Mouse (Mus musculus) CH12.LX (cell line): Measurements from ENCODE around the gene Nabp1. TPM values are rescaled to one million over a fixed set of nuclear protein-coding genes. Genes with fewer than 3 reads are reported as not detected.
A peak's percentile ranks its signal among the peaks of the same experiment; 100 is the strongest.

Experiments used
- DNase-seq: peaks from one replicate; pipeline ENCODE4 v3.0.0-alpha.2; 2013; ENCODE audit errors: extremely low read depth
- H3K27ac ChIP-seq: 2 replicates; pipeline ENCODE4 v1.5.1; 2012; ENCODE audit warnings: low read depth, mild to moderate bottlenecking, control low read depth, moderate library complexity; ENCODE audit not compliant: insufficient read depth
- H3K27me3 ChIP-seq: replicated peaks from 2 replicates; pipeline ENCODE3; 2012; ENCODE audit warnings: inconsistent platforms
- H3K36me3 ChIP-seq, 2 experiments: replicated peaks in 1 of 2; 2 replicates each; pipeline versions ENCODE3 to v1.6.1; 2012; ENCODE audit warnings: inconsistent platforms in 1 of 2, low read length in 1 of 2, mild to moderate bottlenecking in 1 of 2, mixed read lengths in 1 of 2, moderate library complexity in 1 of 2; ENCODE audit not compliant: control insufficient read depth in 1 of 2, insufficient read depth in 1 of 2
- H3K4me1 ChIP-seq, 2 experiments: 2 replicates each; pipeline ENCODE4 v1.6.1; 2012; ENCODE audit warnings: inconsistent platforms in 1 of 2, moderate library complexity in 1 of 2; ENCODE audit not compliant: insufficient read depth in 2 of 2, control insufficient read depth in 1 of 2
- H3K4me2 ChIP-seq: 2 replicates; pipeline ENCODE4 v1.6.1; 2012; ENCODE audit warnings: low read depth, mild to moderate bottlenecking, control low read depth; ENCODE audit not compliant: poor library complexity, insufficient read depth, severe bottlenecking
- H3K4me3 ChIP-seq, 3 experiments: fragments of 150-350 bp in 1 of 3; sonication (generic) in 1 of 3; replicated peaks in 1 of 3; 2 replicates each; pipeline versions ENCODE3 to v1.5.1; 2011 to 2012; ENCODE audit warnings: low read depth in 2 of 3, low read length in 2 of 3, mild to moderate bottlenecking in 2 of 3, moderate library complexity in 2 of 3, control low read depth in 1 of 3, improper control_type of control experiment in 1 of 3, inconsistent platforms in 1 of 3, mixed read lengths in 1 of 3; ENCODE audit not compliant: poor library complexity in 1 of 3
- H3K79me2 ChIP-seq: replicated peaks from 2 replicates; pipeline ENCODE4 v1.6.1; 2012; ENCODE audit warnings: mild to moderate bottlenecking, moderate library complexity; ENCODE audit not compliant: control insufficient read depth, poor library complexity, insufficient read depth, severe bottlenecking; ENCODE audit errors: extremely low read depth
- H3K9ac ChIP-seq: 2 replicates; pipeline ENCODE4 v1.6.1; 2012; ENCODE audit warnings: low read depth, mild to moderate bottlenecking, control low read depth, moderate library complexity; ENCODE audit not compliant: insufficient read depth
- H3K9me3 ChIP-seq: replicated peaks from 2 replicates; pipeline ENCODE3; 2012; ENCODE audit warnings: low read length, inconsistent platforms, mixed read lengths
- CHD1 ChIP-seq: IDR thresholded peaks from 2 replicates; pipeline ENCODE4 v1.6.1; 2012; ENCODE audit warnings: low read depth, low read length, improper control_type of control experiment, inconsistent platforms
- ELF1 ChIP-seq: IDR thresholded peaks from 2 replicates; pipeline ENCODE4 v1.6.1; 2014; ENCODE audit warnings: low read depth, mild to moderate bottlenecking, inconsistent platforms, low read length, improper control_type of control experiment
- EP300 ChIP-seq: IDR thresholded peaks from 2 replicates; pipeline ENCODE4 v1.6.1; 2011; ENCODE audit warnings: low read length, improper control_type of control experiment
- GABPA ChIP-seq: IDR thresholded peaks from 2 replicates; pipeline ENCODE4 v1.6.1; 2012; ENCODE audit warnings: low read depth, low read length, improper control_type of control experiment, inconsistent platforms; ENCODE audit not compliant: insufficient replicate concordance
- JUN ChIP-seq: IDR thresholded peaks from 2 replicates; pipeline ENCODE4 v1.6.1; 2011; ENCODE audit warnings: low read depth, mild to moderate bottlenecking, low read length, improper control_type of control experiment, moderate library complexity; ENCODE audit not compliant: insufficient read depth
- MAFK ChIP-seq: IDR thresholded peaks from 2 replicates; pipeline ENCODE4 v1.6.1; 2011; ENCODE audit warnings: low read length, improper control_type of control experiment; ENCODE audit not compliant: insufficient replicate concordance
- MXI1 ChIP-seq: IDR thresholded peaks from 2 replicates; pipeline ENCODE4 v1.6.1; 2011; ENCODE audit warnings: mild to moderate bottlenecking, low read depth, low read length, improper control_type of control experiment
- NRF1 ChIP-seq: IDR thresholded peaks from 2 replicates; pipeline ENCODE4 v1.6.1; 2014; ENCODE audit warnings: low read depth, mild to moderate bottlenecking, inconsistent platforms, low read length, improper control_type of control experiment, moderate library complexity
- SMC3 ChIP-seq: IDR thresholded peaks from 2 replicates; pipeline ENCODE4 v1.6.1; 2011; ENCODE audit warnings: low read depth, low read length, improper control_type of control experiment
- TCF12 ChIP-seq: IDR thresholded peaks from 2 replicates; pipeline ENCODE4 v1.6.1; 2014; ENCODE audit warnings: low read depth, mild to moderate bottlenecking, inconsistent platforms, low read length, improper control_type of control experiment
- USF1 ChIP-seq: IDR thresholded peaks from 2 replicates; pipeline ENCODE4 v1.6.1; 2014; ENCODE audit warnings: low read depth, mild to moderate bottlenecking, inconsistent platforms, low read length, improper control_type of control experiment
- ZC3H11A ChIP-seq: IDR thresholded peaks from 2 replicates; pipeline ENCODE4 v1.6.1; 2012; ENCODE audit warnings: low read depth, mild to moderate bottlenecking, inconsistent platforms, low read length, improper control_type of control experiment
- ZKSCAN1 ChIP-seq: IDR thresholded peaks from 2 replicates; pipeline ENCODE4 v1.6.1; 2012; ENCODE audit warnings: low read depth, inconsistent platforms, low read length, improper control_type of control experiment, borderline replicate concordance
- ZMIZ1 ChIP-seq: IDR thresholded peaks from 2 replicates; pipeline ENCODE4 v1.6.1; 2012; ENCODE audit warnings: low read depth, mild to moderate bottlenecking, inconsistent platforms, low read length, improper control_type of control experiment
- dilution Hi-C: fragments of 300-500 bp; cut with MboI; formaldehyde crosslinking; loops from 2 replicates; pipeline ENCODE4 v1.14.3; 2020; ENCODE audit warnings: low sequenced_read_pairs; ENCODE audit not compliant: extremely low pct_unique_long_range_greater_than_20kb, extremely low pct_ligation_motif_present
- in situ Hi-C: fragments of 300-500 bp; cut with MboI; formaldehyde crosslinking; loops from 3 replicates; pipeline ENCODE4 v1.14.3; 2019; ENCODE audit warnings: low sequenced_read_pairs, low pct_ligation_motif_present, low pct_unique_long_range_greater_than_20kb, mixed read lengths
- polyA plus RNA-seq: library from polyadenylated mRNA; unstranded; fragments of >175 nt; gene quantifications from 2 replicates; pipeline ENCODE4 v1.2.1, GENCODE M21; 2012; ENCODE audit warnings: low read depth; ENCODE audit not compliant: insufficient read length
- total RNA-seq, 2 experiments: library from RNA; depleted of rRNA; stranded (reverse); fragments of 300-350 nt in 1 of 2; fragments of >200 nt in 1 of 2; gene quantifications; 2 replicates each; pipeline ENCODE4 v1.2.3; 2012 to 2014

The Nabp1 gene
- total and polyA plus RNA-seq, 3 experiments: 32.7 to 52.0 (median 33.7) TPM

- Histone ChIP-seq H3K36me3 (no peaks in the 10 kb centered on the region), H3K79me2 (peaks cover 17% of the 10 kb centered on the region), H3K4me2 (0 out of 2 replicates have a peak overlapping the region, but pooled peaks have one; percentile 21), H3K4me1 (peaks cover 5 to 25% of the 10 kb centered on the region in 2 experiments; a peak in 3 of 4 replicates), H3K9ac (peak overlapping the region; percentile 14; the same call in 1 of the 2 replicates), H3K4me3 (no peak overlapping the region), H3K27ac (no peak overlapping the region)
- in situ Hi-C loops (loop anchor here (5.0 kb wide), 1 partner anchor 118 kb away; no protein-coding TSS in a partner anchor), dilution Hi-C loops (no loop called here)
- no peak for DNase-seq
- no peak for TF ChIP-seq USF1
- TF ChIP-seq ELF1: no peak
- TF ChIP-seq ZKSCAN1: no peak
- no peak for TF ChIP-seq TCF12
- no peak for TF ChIP-seq ZMIZ1
- TF ChIP-seq NRF1: no peak
- TF ChIP-seq ZC3H11A: no peak
- TF ChIP-seq JUN: no peak
- no peak for TF ChIP-seq SMC3
- TF ChIP-seq GABPA: no peak
- no peak for TF ChIP-seq MAFK
- TF ChIP-seq EP300: no peak
- TF ChIP-seq MXI1: no peak
- TF ChIP-seq, all 38 proteins: peak for 0
- Histone ChIP-seq H3K9me3 (no peaks in the 10 kb centered on the region), H3K27me3 (no peaks in the 10 kb centered on the region)
Measured at GRCm38 (mm10) chr1:51479691-51480090, 1.5 kb upstream of the Nabp1 start.

GRCm38 (mm10) chr1:51479027-51479329 is 753 bp upstream of the Nabp1 start:
- Histone ChIP-seq H3K4me3 (peak overlapping the region; percentile 60 to 79 (median 70)), H3K79me2 (peaks cover 17% of the 10 kb centered on the region), H3K9me3 (no peaks in the 10 kb centered on the region), H3K4me1 (peaks cover 5 to 32% of the 10 kb centered on the region in 2 experiments; a peak in 3 of 4 replicates), H3K4me2 (peak overlapping the region; percentile 97), H3K27me3 (no peaks in the 10 kb centered on the region), H3K9ac (peak overlapping the region; percentile 90), H3K36me3 (peaks cover 0 to 6% of the 10 kb centered on the region in 2 experiments), H3K27ac (no peak overlapping the region)
- dilution Hi-C loops: no loop called here
- TF ChIP-seq CHD1 (peak; percentile 70; the same call in 1 of the 2 replicates), NRF1 (no peak)
- DNase-seq: no peak
- in situ Hi-C loops: loop anchor here (5.0 kb wide), 1 partner anchor 118 kb away; no protein-coding TSS in a partner anchor
